Mouse (Mus musculus): ENCODE measurements around the gene Atrnl1. TPM values are rescaled to one million over a fixed set of nuclear protein-coding genes. Genes with fewer than 3 reads are reported as not detected.
"Not testable (repeated sequence)": the region's sequence is repeated elsewhere in the genome, so short reads cannot be mapped to it uniquely, and the experiment has no call there.

Atrnl1 gene
- total RNA-seq, 1 experiment from 2014 or later, result 27.2 TPM

GRCm38 (mm10) chr19:58036166-58036565, 425.3 kb downstream of the Atrnl1 start:
- no peak for ATAC-seq (ENCODE audit: extremely low read depth, insufficient number of reproducible peaks, low FRiP score, poor library complexity, severe bottlenecking)

DNA sequence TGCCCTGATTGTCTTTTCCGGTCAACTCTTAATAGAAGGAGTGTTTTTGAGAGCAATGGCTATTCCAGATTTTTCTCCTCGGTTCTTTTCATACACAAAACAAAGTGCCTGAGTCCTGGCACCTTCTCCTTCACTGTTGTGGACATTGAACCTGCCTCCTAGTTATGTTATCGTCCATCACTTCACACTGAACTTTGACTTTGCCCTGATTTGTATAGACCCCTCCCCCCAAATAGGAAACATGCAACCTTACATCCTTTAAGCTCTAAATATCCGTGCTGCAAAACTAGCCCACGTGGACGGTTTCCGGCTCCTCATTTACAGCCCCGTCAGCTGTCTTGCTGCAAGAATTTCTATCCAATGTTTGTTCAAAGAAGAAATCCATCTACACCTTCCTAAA, 432.3 kb downstream of the Atrnl1 start:
- ATAC-seq (ENCODE audit: extremely low read depth, insufficient number of reproducible peaks, low FRiP score, poor library complexity, severe bottlenecking), result no peak

DNA sequence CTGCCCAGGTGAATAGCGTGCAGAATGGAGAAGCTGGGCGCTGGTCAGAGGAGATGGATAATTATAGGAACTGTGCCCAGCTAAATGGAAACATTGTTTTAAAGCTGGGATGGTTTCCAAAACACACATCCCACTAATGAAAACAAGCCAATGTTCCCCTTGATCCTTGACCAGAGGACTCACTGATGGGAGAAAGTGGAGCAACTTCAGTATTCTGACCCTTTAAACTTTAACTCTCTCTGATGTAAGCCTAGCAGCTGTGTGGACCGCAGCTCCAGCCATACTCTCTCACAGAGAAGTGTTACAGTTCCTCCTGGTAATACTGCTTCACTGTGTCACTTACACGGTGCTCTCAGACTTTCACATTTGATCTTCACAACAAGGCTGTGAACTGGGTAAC, 432.7 kb downstream of the Atrnl1 start:
- ATAC-seq (ENCODE audit: extremely low read depth, insufficient number of reproducible peaks, low FRiP score, poor library complexity, severe bottlenecking), result no peak

- ATAC-seq (ENCODE audit: extremely low read depth, insufficient number of reproducible peaks, low FRiP score, poor library complexity, severe bottlenecking), result no peak
These were observed 434.0 kb downstream of the Atrnl1 start for GRCm38 (mm10) chr19:58044816-58045215.

DNA sequence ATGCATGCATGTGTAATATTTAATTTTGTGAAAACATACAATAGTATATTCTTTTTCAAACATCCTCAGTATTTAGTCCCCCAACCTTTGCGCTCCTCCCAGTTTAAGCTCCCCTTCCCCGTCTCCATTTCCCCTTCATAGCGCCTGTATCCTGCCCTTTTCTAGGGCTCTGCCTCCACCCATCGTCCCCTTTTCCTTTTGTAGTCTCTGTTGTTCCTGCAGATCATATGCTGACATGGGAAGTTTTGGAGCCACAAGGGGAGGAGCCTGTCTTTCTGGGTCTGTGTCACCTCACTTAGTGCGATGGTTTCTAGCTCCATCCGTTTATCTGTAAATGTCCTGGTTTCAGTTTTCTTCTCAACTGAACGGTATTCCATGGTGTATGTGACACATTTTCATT, 435.8 kb downstream of the Atrnl1 start:
- no peak for ATAC-seq (ENCODE audit: extremely low read depth, insufficient number of reproducible peaks, low FRiP score, poor library complexity, severe bottlenecking)

DNA sequence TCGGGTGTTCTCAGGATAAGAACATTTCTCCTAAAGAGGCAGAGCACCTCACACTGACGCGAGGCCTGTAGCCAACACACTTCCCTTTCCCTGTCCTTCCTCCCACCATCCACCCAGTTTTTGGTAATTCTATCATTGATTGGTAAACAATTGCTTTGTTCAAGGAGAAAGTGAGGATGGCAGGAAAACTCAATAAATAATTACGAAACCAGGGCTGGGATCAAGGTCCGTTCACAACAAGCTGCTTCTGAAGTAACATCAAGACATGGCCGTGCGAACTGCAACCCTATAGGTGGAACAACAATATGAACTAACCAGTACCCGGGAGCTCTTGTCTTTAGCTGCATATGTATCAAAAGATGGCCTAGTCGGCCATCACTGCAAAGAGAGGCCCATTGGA, 439.6 kb downstream of the Atrnl1 start:
- ATAC-seq (ENCODE audit: extremely low read depth, insufficient number of reproducible peaks, low FRiP score, poor library complexity, severe bottlenecking), result not testable (repeated sequence)

GRCm38 (mm10) chr19:58050986-58051385, 440.2 kb downstream of the Atrnl1 start:
- no peak for ATAC-seq (ENCODE audit: extremely low read depth, insufficient number of reproducible peaks, low FRiP score, poor library complexity, severe bottlenecking)

DNA sequence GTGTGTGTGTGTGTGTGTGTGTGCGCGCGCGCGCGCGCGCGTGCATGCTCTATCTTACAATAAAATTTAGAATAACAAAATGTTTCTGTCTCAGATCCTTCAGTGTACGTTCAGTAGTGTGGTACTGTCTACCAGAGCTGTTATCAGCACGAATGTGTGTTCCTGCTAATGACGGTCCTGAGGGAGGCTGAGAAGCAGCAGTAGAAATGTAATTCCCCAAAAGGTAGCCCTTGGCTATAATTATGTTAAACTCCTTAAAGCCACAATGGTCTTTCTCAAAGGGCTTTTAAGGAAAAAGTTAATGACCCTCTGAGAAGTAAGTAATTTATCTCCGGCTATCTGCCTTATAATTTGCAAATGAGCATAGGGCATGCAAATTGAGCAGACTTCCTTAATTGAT, 441.1 kb downstream of the Atrnl1 start:
- no peak for ATAC-seq (ENCODE audit: extremely low read depth, insufficient number of reproducible peaks, low FRiP score, poor library complexity, severe bottlenecking)

GRCm38 (mm10) chr19:58052444-58053135, 441.8 kb downstream of the Atrnl1 start:
- no peak for ATAC-seq (ENCODE audit: extremely low read depth, insufficient number of reproducible peaks, low FRiP score, poor library complexity, severe bottlenecking)

- ATAC-seq (ENCODE audit: extremely low read depth, insufficient number of reproducible peaks, low FRiP score, poor library complexity, severe bottlenecking), result no peak
These were observed 448.9 kb downstream of the Atrnl1 start for GRCm38 (mm10) chr19:58059719-58060118.

GRCm38 (mm10) chr19:58060199-58060853, 449.5 kb downstream of the Atrnl1 start:
- ATAC-seq (ENCODE audit: extremely low read depth, insufficient number of reproducible peaks, low FRiP score, poor library complexity, severe bottlenecking), result no peak

- no peak for ATAC-seq (ENCODE audit: extremely low read depth, insufficient number of reproducible peaks, low FRiP score, poor library complexity, severe bottlenecking)
These were observed 450.1 kb downstream of the Atrnl1 start for GRCm38 (mm10) chr19:58060854-58061358.

DNA sequence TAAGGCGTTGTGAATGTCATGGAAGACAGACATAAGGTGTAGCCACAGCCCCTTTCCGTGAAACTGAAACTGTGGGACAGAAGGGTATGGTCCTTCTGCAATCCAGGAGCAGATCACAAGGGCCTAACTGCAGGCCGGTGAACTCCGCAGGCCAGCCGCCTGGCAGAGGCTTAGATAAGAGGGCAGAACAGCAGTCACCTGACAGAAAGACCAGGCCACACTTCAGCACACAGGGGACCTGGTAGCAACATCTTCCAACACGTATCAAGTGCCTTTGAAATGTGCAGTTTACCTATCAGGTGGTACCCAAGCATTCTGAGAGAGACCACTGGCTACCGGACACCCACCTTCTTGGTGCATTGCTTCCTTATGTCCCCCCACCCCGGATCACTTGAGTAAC, 451.1 kb downstream of the Atrnl1 start:
- ATAC-seq (ENCODE audit: extremely low read depth, insufficient number of reproducible peaks, low FRiP score, poor library complexity, severe bottlenecking), result no peak

- no peak for ATAC-seq (ENCODE audit: extremely low read depth, insufficient number of reproducible peaks, low FRiP score, poor library complexity, severe bottlenecking)
These were observed 452.7 kb downstream of the Atrnl1 start for GRCm38 (mm10) chr19:58063541-58063940.

- ATAC-seq (ENCODE audit: extremely low read depth, insufficient number of reproducible peaks, low FRiP score, poor library complexity, severe bottlenecking), result no peak
These were observed 453.5 kb downstream of the Atrnl1 start for GRCm38 (mm10) chr19:58064116-58065000.

- no peak for ATAC-seq (ENCODE audit: extremely low read depth, insufficient number of reproducible peaks, low FRiP score, poor library complexity, severe bottlenecking)
These were observed 454.1 kb downstream of the Atrnl1 start for GRCm38 (mm10) chr19:58065001-58065314.

DNA sequence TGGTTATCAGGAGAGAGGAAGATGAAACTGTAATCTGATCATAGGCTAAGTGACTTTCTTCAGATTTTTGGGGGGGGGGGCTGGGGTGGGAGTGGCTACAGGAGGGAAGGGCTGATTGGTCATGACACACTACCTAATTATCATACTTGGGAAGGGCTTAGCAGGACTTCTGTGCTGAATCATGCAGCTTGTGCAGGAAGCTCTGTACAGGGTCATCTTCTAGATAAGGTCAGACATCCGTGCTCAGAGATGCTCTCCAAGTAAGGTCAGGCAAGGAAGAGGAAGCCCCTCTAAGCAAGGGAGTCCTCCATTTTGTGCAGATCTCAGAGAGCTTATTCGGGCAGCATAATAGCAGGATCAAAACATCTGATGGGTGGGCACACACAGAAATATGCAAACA, 454.7 kb downstream of the Atrnl1 start:
- ATAC-seq (ENCODE audit: extremely low read depth, insufficient number of reproducible peaks, low FRiP score, poor library complexity, severe bottlenecking), result no peak

- no peak for ATAC-seq (ENCODE audit: extremely low read depth, insufficient number of reproducible peaks, low FRiP score, poor library complexity, severe bottlenecking)
These were observed 457.3 kb downstream of the Atrnl1 start for GRCm38 (mm10) chr19:58068114-58068513.

DNA sequence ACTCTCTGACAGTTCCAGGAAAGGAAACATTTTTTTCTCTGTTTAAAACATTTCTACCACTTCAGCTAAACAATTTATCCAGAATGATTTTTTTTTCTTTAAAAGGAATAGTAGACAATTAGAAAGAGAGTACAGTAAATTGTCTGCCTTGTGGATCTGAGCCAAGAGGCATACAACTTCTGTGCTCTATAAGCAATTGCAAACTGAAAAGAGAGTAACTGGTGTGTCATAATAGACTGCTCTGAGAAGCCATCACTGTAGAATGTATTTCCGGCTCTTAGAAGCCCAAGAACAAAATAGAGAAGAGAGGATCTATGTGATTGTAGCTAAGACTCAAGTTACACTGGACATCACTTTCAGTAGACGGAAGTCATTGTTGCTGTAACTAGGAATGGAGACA, 458.1 kb downstream of the Atrnl1 start:
- ATAC-seq (ENCODE audit: extremely low read depth, insufficient number of reproducible peaks, low FRiP score, poor library complexity, severe bottlenecking), result no peak

DNA sequence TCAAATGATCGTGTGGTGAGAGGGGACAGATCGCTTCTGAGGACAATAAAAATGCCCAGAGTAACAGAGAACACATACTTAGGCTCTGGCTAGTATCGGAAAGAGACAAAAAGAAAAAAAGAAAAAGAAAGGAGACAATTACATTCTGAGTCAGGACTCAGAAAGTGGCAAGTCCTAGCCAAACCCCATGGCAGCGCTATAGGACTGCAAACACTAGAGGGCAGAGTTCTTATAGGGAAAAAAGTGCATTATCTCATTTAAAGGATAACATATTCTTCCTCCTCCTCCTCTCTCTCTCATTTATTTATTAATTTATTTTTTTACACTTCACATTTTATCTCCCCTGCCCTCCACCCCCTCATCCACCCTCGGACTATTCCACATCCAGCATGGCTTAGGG, 461.6 kb downstream of the Atrnl1 start:
- no peak for ATAC-seq (ENCODE audit: extremely low read depth, insufficient number of reproducible peaks, low FRiP score, poor library complexity, severe bottlenecking)
